Mouse (Mus musculus): ENCODE data around the gene Mgat5. TPM values are rescaled to one million over a fixed set of nuclear protein-coding genes. Genes with fewer than 3 reads are reported as not detected.

Mgat5 gene
- polyA plus RNA-seq, 1 experiment from 2014 or later, result 4.9 TPM

DNA sequence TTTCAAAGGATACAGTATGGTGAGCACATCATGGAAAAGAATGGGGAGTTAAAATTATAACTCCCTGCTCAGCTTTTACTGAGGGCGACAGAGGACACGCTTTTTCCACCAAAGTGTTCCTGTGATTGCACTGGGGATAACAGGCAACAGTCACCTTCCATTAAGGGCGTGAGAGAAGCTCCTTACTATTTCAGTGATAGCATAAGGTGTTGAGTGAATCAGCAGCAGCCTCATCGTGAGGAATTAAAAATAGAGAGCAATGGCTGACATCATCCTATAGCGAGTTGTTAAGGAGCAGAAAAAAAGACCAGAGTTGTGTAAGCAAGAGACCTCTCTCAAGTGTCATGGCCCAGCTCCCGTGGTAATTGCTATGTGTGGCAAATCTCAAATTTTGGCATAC, 41.3 kb downstream of the Mgat5 start:
- no peaks in the 10 kb centered on the region for H3K27me3 ChIP-seq (replicated peaks; ENCODE audit: low read depth, poor library complexity, severe bottlenecking)
- H3K4me3 ChIP-seq, result no peak overlapping the region
- WGBS, result 91% methylated on average over 6 of the region's 6 CpGs
- H3K4me1 ChIP-seq, result no peaks in the 10 kb centered on the region; the same call in 1 of the 2 replicates
- DNase-seq (ENCODE audit: low spot score), result no peak
- H3K27ac ChIP-seq (replicated peaks), result no peak overlapping the region
- no peaks in the 10 kb centered on the region for H3K36me3 ChIP-seq (replicated peaks)
- H3K9me3 ChIP-seq, result no peaks in the 10 kb centered on the region

DNA sequence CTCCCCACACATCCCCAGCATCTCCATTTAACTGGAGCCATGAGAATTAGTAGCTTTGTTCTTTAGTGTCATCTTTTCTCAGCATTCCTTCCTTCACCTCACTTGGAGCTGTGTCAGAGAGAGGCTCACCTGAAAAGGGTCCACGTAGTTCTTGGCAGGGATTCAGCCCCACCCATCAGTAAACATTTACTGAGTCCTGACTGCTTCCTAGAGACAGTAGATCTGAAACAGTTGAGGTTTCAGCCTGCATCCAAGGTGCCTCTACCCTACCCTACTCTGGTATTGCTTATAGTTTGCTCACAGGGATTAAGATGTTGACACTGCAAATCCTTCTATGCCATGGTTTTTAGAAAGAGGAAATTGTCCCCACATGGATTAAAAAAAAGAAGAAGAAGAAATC, 43.6 kb downstream of the Mgat5 start:
- H3K9me3 ChIP-seq, result no peaks in the 10 kb centered on the region
- 87% methylated on average over 1 of the region's 1 CpGs for whole genome bisulfite sequencing

DNA sequence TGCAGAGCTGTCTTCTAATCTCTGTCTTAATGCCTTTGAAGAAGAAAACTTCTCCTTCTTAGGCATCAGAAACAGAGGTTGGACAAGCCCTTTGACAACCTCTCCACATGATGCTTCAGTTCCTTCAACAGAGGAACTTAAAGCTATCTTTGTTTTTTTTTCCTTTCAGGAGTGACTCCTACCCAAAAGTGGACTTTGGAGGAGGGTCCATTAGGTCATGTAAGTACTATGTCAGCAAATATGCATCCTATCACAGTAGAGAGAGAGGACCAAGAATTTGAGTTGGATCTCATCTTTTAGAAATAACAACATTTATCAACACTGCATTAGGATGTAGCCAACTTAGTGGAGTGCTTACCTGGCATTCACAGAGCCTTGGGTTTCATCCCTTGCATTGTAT, 44.8 kb downstream of the Mgat5 start:
- no peak overlapping the region for H3K4me3 ChIP-seq
- H3K36me3 ChIP-seq (replicated peaks), result peaks cover 7% of the 10 kb centered on the region; the same call in 1 of the 2 replicates
- H3K4me1 ChIP-seq, result no peaks in the 10 kb centered on the region
- no peak overlapping the region for H3K27ac ChIP-seq (replicated peaks)
- no peak for DNase-seq (ENCODE audit: low spot score)
- no peaks in the 10 kb centered on the region for H3K27me3 ChIP-seq (replicated peaks; ENCODE audit: low read depth, poor library complexity, severe bottlenecking)
- no peaks in the 10 kb centered on the region for H3K9me3 ChIP-seq

More for the DNA sequence above, 43.6 kb downstream of the Mgat5 start:
- Histone ChIP-seq H3K27me3 (replicated peaks; ENCODE audit: low read depth, poor library complexity, severe bottlenecking) (no peaks in the 10 kb centered on the region), H3K4me3 (no peak overlapping the region), H3K36me3 (replicated peaks) (peaks cover 7% of the 10 kb centered on the region; the same call in 1 of the 2 replicates), H3K27ac (replicated peaks) (no peak overlapping the region), H3K4me1 (no peaks in the 10 kb centered on the region)
- no peak for DNase-seq (ENCODE audit: low spot score)

DNA sequence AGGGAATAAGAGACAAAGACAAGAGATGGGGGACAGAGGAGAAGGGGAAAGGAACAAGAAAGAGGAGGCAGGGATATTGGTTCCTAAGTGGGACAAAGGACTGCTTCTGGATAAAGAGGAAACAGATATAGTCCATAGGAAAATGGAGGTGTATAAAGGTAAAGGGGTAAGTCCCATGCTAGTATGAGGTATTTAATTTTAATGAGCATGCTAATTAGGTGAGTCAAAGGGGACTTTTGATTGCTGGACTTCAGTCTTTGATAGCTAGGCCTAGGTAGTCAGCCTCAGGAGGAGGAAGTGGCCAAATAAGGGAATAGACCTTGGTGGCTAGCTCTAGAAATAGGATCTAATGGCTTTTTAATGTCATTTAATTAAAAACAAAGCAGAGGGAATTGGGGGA, 45.5 kb downstream of the Mgat5 start:
- peaks cover 10% of the 10 kb centered on the region for H3K36me3 ChIP-seq (replicated peaks)
- H3K4me1 ChIP-seq, result no peaks in the 10 kb centered on the region
- H3K9me3 ChIP-seq, result no peaks in the 10 kb centered on the region
- H3K27ac ChIP-seq (replicated peaks), result no peak overlapping the region
- no peaks in the 10 kb centered on the region for H3K27me3 ChIP-seq (replicated peaks; ENCODE audit: low read depth, poor library complexity, severe bottlenecking)
- DNase-seq (ENCODE audit: low spot score), result no peak
- H3K4me3 ChIP-seq, result no peak overlapping the region

DNA sequence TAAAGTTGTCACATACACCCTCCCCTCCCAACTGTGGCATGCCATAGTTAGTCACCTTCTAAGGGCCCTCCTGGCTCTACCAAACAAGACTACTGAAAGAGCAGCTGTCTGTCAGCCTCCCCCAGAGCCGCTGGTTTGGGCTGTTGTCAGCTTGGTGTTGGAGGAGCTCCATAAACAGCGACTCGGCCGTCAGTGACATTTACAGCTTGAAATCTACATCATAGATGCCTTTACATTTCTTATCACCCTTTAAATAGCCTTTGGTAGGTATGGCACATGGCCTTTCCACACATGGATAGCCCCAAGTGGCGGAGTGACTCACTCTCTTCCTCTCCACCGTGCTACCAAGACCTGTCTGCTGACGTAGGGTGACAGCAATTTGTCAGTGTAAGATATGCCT, 46.9 kb downstream of the Mgat5 start:
- Histone ChIP-seq H3K27ac (replicated peaks) (no peak overlapping the region), H3K4me3 (no peak overlapping the region), H3K9me3 (no peaks in the 10 kb centered on the region), H3K36me3 (replicated peaks) (peaks cover 18% of the 10 kb centered on the region), H3K4me1 (no peaks in the 10 kb centered on the region), H3K27me3 (replicated peaks; ENCODE audit: low read depth, poor library complexity, severe bottlenecking) (no peaks in the 10 kb centered on the region)
- WGBS, result 94% methylated on average over 7 of the region's 7 CpGs
- no peak for DNase-seq (ENCODE audit: low spot score)

DNA sequence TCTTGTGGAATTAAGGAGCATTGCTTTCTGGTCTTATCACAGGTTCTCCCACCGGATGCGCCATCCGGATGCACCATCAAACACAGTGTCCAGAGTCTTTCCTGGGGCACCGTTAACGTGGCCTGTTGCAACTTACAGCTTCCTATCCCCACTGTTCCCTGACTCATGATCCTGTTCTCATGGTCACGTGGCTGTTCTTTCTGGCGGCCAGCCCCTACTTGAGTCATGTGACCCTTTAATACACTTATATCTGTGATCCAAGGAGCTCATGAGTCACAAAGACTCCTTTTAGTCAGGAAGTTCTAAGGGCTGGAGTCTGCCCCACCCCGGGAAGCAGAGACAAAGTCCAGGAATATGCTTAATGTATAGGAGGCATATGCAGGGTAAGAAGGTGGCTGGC, 52.2 kb downstream of the Mgat5 start:
- Histone ChIP-seq H3K9me3 (no peaks in the 10 kb centered on the region), H3K4me1 (peaks cover 14% of the 10 kb centered on the region), H3K27ac (replicated peaks) (no peak overlapping the region), H3K36me3 (replicated peaks) (peaks cover 12% of the 10 kb centered on the region), H3K27me3 (replicated peaks; ENCODE audit: low read depth, poor library complexity, severe bottlenecking) (no peaks in the 10 kb centered on the region), H3K4me3 (no peak overlapping the region)
- WGBS, result 95% methylated on average over 8 of the region's 8 CpGs
- no peak for DNase-seq (ENCODE audit: low spot score)

DNA sequence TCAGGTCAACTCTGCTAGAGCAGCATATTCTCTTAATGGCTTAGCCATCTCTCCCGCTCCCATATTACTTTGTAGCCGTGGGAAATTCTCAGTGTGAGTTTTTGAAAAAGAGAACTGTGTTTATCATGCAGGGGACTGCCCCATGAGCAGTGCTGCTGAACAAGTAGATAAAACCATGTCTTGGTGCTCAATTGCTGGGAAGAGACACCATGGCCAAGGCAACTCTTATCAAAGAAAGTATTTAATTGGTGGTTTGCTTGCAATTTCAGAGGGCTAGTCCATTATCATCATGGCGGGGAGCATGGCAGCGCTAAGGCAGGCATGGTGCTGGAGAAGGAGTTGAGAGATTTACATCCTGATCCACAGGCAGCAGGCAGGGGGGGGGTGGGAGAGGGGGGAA, 54.9 kb downstream of the Mgat5 start:
- 86% methylated on average over 4 of the region's 4 CpGs for WGBS
- no peaks in the 10 kb centered on the region for H3K27me3 ChIP-seq (replicated peaks; ENCODE audit: low read depth, poor library complexity, severe bottlenecking)
- no peak for DNase-seq (ENCODE audit: low spot score)
- peaks cover 12% of the 10 kb centered on the region for H3K36me3 ChIP-seq (replicated peaks)
- H3K27ac ChIP-seq (replicated peaks), result no peak overlapping the region
- peaks cover 19% of the 10 kb centered on the region for H3K4me1 ChIP-seq
- no peaks in the 10 kb centered on the region for H3K9me3 ChIP-seq
- no peak overlapping the region for H3K4me3 ChIP-seq

DNA sequence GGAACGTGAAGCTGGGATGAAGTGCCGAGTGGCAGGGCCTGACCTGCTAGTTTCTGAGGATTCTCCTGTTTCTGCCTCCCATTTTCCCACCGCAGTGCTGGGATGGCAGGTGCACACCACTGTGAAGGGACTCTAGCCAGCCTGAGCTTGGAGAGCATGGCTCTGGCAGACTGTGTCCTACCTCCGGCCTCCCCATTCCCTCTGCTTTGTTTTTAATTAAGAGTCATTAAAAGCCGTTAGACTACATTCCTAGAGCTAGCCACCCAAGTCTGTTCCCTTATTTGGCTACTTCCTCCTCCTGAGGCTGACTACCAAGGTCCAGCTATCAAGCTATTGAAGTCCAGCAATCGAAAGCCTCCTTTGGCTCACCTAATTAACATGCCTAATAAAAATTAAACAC, 56.2 kb downstream of the Mgat5 start:
- H3K4me3 ChIP-seq, result no peak overlapping the region
- peaks cover 2% of the 10 kb centered on the region for H3K36me3 ChIP-seq (replicated peaks)
- WGBS, result 42% methylated on average over 6 of the region's 6 CpGs
- no peak for DNase-seq (ENCODE audit: low spot score)
- H3K4me1 ChIP-seq, result peaks cover 19% of the 10 kb centered on the region
- no peak overlapping the region for H3K27ac ChIP-seq (replicated peaks)
- H3K27me3 ChIP-seq (replicated peaks; ENCODE audit: low read depth, poor library complexity, severe bottlenecking), result no peaks in the 10 kb centered on the region
- H3K9me3 ChIP-seq, result no peaks in the 10 kb centered on the region

DNA sequence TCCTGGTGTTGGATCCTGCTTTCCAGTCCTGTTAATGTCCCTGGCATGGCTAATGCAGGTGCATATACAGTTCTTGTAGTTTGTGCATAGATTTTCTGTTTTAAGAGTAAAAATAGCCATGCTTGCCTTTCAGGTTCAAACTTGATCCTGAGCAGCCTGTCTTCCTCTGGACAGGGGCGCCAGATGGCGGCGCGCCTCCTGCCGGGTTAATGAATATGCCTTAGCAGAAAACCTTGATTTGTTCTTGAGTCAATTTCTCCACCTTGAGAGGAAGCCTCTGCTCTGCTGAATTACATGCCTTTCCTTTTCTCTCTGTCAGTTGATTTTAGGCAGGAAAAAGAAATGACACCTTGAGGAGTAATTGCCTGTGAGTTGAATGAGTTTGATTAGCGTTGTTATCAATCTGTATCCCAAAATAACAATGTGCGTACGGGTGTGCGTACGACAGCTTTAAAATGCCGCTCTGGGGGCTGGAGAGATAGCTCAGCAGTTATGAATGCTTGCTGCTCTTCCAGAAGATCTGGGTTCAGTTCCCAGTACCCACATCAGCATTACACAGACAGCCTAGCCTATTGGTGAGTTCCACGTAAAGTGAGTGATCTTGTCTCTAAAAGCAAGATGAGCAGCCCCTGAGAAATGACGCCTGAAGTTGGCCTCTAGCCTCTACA, 57.5 kb downstream of the Mgat5 start:
- Histone ChIP-seq H3K4me1 (peaks cover 19% of the 10 kb centered on the region), H3K36me3 (replicated peaks) (no peaks in the 10 kb centered on the region), H3K27me3 (replicated peaks; ENCODE audit: low read depth, poor library complexity, severe bottlenecking) (no peaks in the 10 kb centered on the region), H3K4me3 (no peak overlapping the region), H3K27ac (replicated peaks) (no peak overlapping the region), H3K9me3 (no peaks in the 10 kb centered on the region)
- 79% methylated on average over 13 of the region's 13 CpGs for WGBS
- DNase-seq (ENCODE audit: low spot score), result no peak

DNA sequence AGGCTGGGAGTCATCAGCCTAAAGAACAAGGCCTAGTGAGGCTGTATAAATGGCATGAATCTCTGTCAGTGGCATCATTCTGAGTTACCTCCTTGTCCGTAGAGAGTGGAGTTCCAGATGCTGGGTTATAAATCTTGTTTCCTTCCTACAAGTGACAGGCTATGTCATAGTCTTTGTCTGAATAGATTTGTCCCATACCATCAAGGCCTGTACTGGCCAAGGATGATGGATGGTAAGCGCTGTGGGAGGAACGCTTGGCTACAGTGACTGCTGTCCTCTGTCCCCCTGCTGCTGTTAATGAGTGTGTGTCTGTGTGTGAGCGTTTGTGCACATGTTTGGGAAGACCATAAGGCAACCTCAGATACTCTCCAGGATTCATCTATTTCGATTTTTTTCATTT, 63.2 kb downstream of the Mgat5 start:
- 92% methylated on average over 5 of the region's 5 CpGs for WGBS
- Histone ChIP-seq H3K36me3 (replicated peaks) (no peaks in the 10 kb centered on the region; the same call in 1 of the 2 replicates), H3K4me1 (no peaks in the 10 kb centered on the region), H3K4me3 (no peak overlapping the region), H3K27me3 (replicated peaks; ENCODE audit: low read depth, poor library complexity, severe bottlenecking) (no peaks in the 10 kb centered on the region), H3K9me3 (no peaks in the 10 kb centered on the region), H3K27ac (replicated peaks) (no peak overlapping the region)
- no peak for DNase-seq (ENCODE audit: low spot score)

DNA sequence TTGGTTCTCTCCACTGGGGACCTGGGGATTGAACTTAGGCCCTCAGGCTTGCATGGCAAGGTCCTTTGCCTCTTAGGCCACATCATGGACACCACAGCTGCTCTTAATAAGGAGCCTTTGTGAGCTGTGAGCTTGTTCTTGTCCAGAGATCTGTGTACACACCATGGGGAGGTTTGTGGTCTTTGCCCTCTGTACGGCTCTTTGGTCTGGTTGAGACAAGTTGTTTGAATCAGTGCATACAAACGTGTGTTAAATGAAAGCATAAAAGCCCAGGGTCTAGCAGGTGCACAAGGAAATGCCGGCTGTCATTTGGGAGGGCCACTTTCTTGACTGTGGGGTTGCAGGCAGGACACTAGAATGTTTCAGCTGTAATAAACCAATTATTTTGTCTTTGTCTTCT, 64.5 kb downstream of the Mgat5 start:
- WGBS, result 75% methylated on average over 3 of the region's 3 CpGs

DNA sequence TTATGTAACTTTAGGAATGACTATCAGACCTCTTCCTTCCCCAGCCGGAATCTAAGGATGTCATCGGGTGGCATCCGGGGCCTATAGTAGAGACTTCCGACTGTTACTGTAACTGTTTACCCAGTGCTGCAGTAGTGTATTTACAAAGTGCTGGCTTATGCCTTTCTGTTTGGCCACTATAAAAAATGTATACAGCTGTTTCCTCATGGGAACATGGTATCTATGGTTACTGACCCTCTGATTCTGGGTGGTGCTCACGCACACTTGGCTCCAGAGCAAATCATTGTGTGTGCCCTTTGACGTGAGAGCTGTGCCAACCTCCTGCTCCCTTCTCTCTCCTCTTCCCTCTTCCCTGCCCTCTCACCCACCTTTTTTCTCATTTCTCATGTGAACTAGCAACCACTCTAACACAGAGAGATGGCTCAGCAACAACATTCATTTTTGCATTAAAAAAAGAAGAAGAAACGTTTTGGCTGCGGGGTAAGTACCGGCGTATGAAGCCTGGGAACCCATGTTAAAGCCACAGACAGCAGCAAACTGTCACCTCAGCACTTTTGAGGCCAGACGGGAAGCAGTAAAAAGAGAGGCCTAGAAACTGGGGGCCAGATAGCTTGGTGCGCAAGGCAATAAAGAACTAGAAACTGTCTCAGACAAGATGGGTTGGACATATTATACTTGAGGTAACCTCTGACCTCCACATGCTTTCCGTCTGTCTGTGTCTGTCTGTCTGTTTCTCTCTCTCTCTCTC, 65.6 kb downstream of the Mgat5 start:
- Histone ChIP-seq H3K27me3 (replicated peaks; ENCODE audit: low read depth, poor library complexity, severe bottlenecking) (no peaks in the 10 kb centered on the region), H3K27ac (replicated peaks) (no peak overlapping the region), H3K4me1 (no peaks in the 10 kb centered on the region), H3K9me3 (no peaks in the 10 kb centered on the region), H3K36me3 (replicated peaks) (peaks cover 4% of the 10 kb centered on the region), H3K4me3 (no peak overlapping the region)
- 90% methylated on average over 13 of the region's 13 CpGs for WGBS
- no peak for DNase-seq (ENCODE audit: low spot score)

More for the DNA sequence above, 64.5 kb downstream of the Mgat5 start:
- Histone ChIP-seq H3K4me1 (no peaks in the 10 kb centered on the region), H3K27me3 (replicated peaks; ENCODE audit: low read depth, poor library complexity, severe bottlenecking) (no peaks in the 10 kb centered on the region), H3K4me3 (no peak overlapping the region), H3K36me3 (replicated peaks) (peaks cover 4% of the 10 kb centered on the region), H3K9me3 (no peaks in the 10 kb centered on the region), H3K27ac (replicated peaks) (no peak overlapping the region)
- DNase-seq (ENCODE audit: low spot score), result no peak

DNA sequence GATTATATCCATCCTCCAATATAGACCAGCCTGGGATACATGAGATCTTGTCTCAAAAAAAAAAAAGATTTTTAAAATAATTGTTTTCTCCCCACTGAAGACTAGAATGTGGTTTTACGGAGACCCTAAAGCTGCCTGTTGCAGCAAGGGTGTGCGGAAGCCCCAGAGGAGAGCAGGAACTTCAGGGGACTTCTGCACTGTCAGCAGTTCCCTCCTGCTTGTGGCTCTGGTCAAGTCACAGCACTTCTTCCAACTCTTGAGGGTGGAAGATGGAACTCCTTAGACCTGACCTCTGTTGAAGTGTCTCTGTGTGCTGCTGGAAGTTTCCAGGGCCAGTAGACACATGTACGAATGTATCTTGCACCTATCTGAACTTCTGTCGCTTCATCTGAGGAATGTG, 66.3 kb downstream of the Mgat5 start:
- 93% methylated on average over 4 of the region's 4 CpGs for WGBS

More for the DNA sequence above, 66.3 kb downstream of the Mgat5 start:
- Histone ChIP-seq H3K4me3 (no peak overlapping the region), H3K4me1 (no peaks in the 10 kb centered on the region), H3K27ac (replicated peaks) (no peak overlapping the region), H3K9me3 (no peaks in the 10 kb centered on the region), H3K27me3 (replicated peaks; ENCODE audit: low read depth, poor library complexity, severe bottlenecking) (no peaks in the 10 kb centered on the region), H3K36me3 (replicated peaks) (peaks cover 4% of the 10 kb centered on the region)
- no peak for DNase-seq (ENCODE audit: low spot score)
